Mouse (Mus musculus) frontal cortex, postnatal 36 days (tissue): ENCODE results near the gene Rassf5.

ENCODE experiments used
- DNase-seq, 2 experiments: peaks; one replicate each; pipeline ENCODE4 v3.0.0; 2022; ENCODE audit warnings: low spot score in 2 of 2

Gene Rassf5

DNA sequence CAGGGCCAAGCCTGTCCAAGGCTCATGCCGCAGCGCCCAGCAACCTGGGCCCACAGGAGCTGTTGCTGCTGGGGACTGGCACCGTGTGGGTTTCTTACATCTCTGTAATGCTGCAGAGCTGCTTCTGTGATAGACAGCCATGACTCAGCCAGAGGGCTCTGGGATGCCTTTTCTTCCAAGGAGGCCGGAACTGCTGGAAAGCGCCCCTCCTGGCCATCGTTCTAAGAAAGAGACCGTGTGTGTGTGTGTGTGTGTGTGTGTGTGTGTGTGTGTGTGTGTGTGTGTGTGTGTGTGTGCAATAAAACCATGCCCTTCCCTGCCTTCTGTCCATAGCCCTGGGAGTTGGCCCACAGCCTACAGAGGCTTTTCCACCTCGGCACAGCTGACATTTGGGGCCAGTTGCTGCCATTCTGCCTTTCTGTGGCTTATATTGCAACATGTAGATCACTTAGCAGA lies 35.1 kb downstream of the Rassf5 start:
- no peak for DNase-seq

DNA sequence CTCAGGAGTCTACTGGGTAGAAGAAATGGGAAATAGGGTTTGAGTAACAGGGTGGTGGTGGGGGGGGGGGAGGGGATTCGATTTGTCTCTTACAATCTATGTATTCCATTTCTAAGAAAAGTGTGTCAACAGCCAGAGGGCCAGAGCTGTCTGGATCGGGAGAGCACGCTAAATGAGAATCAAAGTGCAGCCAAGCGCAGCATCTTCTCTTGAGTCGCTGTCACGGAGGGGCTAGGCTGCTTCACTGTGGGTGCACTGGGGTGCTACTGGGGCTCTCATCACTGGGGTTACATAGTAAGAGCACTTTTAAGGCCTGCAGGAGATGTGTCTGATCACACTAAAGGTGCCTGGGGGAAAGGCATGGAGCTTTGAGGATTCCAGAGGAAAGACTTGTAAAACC lies 36.3 kb downstream of the Rassf5 start:
- no peak for DNase-seq

DNA sequence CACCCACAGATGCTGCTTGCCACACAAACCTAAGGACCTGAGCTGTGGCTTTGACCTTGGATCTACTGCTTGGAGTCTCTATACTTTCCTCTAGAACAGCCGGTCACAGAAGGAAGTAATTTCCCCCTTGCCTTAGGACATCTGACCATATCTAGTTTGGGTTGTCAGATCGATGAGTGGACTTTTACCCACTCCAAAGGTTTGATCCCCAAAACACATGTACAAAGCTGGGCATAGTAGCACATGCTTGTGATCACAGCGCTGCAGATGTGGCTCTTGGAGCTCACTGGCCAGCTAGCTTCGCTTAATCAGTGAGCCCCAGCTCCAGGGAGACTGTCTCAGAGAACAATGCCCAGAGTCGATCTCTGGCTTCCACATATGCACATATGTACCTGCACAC lies 37.0 kb downstream of the Rassf5 start:
- no peak for DNase-seq

DNA sequence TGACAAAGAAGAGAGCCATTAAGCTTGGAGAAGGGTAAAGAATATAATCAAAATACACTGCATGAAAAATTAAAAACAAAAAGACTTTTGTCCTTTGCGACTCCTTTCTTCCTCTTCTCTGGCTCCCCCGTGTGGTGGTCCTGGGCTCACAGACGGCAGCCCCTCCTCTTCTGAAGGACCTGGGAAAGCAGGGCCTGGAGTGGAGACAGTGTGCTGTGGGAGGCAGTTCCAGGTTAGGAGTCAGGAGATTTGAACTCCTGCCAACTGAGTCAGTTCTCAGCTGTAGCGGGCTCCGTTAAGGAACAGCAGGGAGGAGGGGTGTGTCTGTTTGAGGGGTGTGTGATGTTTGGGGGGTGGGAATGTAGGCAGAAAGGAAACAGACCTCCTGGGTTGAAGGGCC lies 37.5 kb downstream of the Rassf5 start:
- DNase-seq: no peak

DNA sequence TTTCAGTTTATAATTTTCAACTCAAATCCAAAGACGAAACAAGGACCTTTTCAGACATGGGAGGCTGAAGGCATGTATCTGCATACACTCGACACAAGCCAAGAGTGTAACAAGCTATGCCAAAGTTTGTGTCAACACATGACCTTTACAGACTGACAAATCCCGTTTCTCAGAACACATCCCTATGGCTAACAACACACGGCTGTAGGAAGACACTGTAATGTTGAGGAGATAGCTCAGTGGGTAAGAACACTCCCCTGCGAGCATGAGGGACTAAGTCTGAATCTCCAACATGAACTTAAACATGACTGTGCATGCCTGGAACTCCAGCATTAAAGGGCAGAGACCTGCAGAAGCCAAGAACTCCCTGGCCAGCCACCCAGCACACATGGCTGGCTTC lies 38.7 kb downstream of the Rassf5 start:
- DNase-seq: no peak

DNA sequence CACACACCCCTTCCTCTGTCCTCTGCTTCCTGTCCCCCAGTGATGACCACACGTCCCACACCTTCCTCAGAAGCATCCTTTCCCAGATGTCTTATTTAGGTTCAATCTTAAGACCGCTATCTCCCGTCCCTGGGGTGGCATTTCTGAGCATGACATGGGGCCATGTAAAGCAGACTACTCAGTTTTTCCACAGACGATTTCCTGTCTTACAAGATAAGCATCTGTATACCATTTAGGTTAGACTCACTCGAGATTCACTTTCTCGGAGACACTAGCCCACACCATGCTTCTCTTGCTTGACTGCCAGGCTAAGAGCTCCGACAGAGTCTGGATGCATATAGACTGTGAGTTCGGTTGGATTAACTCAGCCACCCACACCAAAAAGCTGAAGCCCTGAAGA lies 40.6 kb downstream of the Rassf5 start:
- no peak for DNase-seq

DNA sequence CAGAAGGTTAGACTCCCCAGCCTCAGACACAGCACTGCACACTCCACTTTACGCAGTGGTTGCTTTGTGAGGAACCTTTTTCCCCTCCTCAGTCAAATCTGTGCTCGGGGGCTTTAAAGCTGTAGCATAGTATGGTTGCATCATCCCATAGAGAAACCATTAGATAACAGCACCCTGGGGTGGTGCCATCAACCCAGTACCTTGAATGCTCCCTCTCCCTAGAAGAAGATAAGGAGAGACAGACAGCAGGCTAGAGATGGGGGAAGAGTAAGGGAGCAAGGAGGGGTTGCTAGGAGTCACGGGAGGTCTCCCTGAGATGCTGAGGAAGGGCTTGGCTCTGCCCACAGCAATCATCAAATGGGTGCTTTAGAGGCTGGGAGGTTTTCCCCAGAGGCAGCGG lies 43.7 kb downstream of the Rassf5 start:
- DNase-seq: no peak

DNA sequence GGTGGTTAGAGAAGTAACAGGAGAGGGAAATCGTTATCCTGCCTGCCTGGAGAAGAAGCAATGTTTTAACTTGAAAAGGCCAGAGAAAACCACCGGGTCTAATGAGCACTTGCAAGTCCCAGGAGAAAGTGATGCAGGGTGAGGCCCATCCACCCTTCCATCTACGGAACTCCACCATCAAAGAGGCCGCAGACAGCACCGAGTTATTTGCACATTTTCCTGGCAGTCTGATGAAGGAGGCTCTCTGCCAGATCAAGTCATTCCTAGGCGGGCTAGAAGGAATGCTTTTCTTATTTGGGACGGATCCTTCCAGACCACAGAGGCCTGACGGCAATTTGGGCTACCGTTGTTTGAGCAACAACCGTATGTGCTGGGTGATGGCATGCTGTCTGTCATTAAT lies 44.5 kb downstream of the Rassf5 start:
- DNase-seq: no peak

DNA sequence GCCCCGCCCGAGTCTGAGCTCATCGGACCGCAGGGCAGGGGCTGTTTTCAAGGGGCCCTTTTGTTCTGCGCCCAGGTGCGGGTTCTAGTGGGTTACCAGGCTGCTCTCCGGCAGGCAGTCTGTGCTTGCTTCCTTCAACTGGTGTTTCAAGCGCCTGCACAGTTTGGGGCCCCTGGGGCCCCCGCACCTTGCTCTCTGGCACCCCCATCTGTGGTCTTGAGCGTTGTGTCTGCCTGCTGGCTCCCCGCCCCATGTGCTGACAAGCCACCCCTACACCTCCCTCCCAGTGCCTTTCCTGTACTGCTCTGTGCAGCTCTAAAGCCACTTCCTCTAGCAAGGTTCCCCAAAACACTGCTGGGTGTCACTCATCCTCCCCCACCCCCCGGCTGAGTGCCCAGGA lies 45.1 kb downstream of the Rassf5 start:
- no peak for DNase-seq

DNA sequence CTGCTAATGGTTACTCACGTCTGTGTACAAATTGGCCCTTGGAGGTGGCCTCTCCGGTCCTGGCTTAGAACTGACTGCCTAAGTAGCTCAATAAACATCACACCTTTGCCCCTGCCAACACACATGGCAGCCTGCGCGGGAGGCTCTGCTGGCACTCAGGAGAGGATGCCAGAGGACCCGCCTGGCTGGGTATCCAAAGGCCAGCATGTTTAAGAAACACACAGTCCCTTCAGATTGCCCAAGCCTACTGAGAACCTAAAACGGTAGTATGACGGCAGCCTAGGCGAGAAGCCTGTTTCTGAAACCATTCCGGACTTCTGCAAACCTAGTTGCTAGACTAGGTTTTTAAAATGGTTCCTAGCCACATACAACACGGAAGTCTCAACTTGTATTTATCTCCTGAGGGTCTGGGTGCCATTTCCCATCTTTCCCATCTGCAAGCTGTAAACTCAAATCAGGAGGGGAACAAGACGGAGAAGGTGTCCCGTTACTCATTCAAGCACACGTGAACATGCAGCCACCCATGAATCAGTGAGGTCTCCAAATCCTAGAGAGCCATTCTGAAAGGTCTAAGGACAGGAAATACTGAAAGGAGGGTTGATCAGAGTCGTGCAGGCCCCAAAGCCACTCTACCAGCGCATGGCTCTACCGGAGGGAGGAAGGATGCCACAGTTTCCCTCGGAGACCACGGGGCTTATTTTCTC lies 45.8 kb downstream of the Rassf5 start:
- no peak for DNase-seq

DNA sequence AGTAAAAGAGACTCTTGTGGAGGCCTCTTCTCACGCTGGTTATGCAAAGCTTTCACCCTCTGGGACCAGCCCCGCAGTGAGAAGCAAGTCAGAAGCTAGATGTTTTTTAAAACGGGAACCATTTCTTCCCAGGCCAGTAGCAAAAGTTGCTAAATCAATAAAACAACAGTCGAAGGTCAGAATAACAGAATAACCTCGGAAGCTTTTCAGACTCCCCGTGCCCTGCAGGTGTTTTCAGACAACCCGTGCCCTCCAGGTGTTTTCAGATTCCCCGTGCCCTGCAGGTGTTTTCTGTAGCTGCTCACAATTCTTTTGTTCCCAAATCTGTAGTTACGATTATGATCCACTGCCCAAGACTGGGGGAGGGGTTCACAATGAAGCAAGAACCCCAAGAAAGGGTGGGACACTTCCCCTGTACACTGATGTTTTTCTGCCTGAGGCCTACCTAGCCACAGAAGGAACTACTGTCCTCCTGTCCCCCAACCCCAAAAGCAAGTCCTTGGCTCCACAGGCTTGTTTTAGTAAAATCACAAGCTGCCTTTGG lies 46.6 kb downstream of the Rassf5 start:
- no peak for DNase-seq

DNA sequence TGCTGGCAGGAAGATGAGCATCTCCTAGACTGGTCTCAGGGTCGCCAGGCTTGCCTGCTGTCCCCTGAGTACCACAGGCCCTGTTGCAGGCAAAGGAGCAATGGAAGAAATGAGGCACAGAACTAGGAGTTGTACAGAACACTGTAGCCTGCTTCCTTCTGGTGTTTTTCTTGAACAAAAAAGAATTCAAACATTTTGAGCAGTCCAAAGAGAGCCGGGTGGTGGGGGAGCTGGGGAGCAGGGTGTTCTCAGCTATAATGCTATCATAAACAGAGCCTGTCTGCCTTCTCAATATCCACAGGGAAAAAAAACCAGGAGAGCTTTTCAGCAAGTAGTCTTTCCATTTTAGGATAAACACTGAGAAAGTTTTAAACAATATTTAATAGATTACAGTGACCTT lies 49.0 kb downstream of the Rassf5 start:
- no peak for DNase-seq

DNA sequence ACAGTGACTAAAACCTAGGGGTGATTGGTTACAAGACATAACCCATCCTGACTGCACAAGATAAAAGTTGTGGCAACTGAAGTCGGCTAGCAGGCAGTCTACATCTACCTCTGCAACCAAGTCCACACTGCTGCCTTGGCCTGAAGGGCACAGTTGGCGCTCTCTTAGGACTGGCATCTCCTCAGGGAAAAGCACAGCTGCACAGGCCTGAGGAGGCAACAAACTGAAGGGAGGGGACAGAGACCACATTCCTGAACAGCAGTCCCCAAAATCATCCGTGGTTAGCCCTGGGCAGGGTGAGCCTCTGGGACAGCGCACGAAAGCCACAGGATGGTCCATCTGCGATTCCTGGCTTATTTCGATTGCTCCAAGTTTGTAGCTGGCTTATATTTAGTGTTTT lies 49.4 kb downstream of the Rassf5 start:
- DNase-seq: no peak

DNA sequence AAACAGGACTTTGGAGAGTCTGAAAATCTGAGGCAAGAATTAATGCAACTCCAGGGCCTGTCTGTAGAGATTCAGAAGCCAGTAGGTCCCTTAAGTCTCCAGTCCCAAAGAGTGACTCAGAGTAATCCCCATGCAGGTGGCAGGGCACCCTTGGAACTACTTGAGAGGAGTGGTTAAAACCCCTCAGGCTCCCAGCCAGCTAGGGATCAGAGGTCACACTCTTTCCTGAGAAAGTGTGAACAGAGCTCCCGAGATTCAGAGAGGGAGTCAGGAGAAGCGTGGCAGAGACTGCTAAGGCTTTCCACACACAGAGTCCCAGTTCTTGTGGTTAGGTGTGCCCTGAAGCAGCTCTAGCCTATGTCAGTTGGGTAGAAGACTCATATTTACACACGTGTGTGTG lies 51.3 kb downstream of the Rassf5 start:
- DNase-seq: no peak

DNA sequence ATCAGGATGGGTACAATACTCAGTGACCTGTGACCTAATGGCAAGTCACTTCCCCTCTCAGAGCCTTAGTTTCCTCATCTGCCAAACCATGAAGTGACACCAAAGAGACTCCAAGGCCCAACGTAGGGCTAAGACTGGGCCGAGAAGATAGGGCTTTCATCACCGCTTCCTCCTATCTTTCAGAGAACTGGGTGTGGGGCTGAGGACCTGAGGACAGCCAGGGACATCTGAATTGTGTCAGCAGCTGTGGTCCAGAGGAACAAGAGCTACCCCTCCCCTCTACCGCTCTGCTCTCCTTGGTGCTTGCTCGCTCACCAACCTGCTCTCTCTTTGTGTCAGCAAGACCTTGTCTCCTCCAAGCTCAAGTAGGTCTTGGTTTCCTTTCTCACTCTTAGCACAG lies 56.4 kb downstream of the Rassf5 start:
- DNase-seq: no peak

DNA sequence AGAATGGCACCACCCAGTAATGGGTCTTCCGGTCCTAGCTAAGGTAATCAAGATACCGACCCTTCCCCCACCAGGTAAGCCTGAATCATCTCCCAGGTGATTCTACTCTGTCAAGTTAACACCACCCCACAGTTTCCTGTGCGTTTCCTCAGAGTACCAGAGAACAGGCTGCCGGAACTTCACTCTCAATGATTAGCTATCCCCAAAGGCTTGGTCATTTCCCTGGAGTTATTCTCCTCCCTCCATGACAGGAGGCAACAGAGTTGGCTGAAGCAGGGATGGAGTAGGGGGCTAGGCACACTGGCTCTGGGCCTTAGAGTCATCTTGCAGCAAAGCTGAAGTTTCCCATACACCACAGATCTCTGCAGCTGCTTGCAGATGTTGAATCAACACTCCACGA lies 57.2 kb downstream of the Rassf5 start:
- DNase-seq: no peak

DNA sequence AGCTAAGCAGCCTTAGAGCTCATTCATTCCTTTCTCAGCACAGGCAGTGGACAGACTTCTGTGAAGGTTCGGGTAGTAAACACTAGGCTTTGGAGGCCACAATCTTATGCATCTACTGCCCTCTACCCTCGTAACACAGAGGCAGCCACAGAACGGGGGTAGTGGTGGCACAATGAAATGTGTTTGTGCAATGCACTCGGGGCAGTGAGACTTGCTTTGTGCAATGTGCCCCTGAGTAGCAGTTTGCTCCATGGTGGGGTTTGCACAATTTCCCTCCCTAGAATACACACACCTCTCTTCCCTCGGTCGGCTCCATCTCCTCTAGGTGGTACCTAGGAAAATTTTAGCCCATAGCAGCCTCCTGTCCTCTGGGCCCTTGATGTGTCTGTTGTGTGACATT lies 58.1 kb downstream of the Rassf5 start:
- DNase-seq: no peak

DNA sequence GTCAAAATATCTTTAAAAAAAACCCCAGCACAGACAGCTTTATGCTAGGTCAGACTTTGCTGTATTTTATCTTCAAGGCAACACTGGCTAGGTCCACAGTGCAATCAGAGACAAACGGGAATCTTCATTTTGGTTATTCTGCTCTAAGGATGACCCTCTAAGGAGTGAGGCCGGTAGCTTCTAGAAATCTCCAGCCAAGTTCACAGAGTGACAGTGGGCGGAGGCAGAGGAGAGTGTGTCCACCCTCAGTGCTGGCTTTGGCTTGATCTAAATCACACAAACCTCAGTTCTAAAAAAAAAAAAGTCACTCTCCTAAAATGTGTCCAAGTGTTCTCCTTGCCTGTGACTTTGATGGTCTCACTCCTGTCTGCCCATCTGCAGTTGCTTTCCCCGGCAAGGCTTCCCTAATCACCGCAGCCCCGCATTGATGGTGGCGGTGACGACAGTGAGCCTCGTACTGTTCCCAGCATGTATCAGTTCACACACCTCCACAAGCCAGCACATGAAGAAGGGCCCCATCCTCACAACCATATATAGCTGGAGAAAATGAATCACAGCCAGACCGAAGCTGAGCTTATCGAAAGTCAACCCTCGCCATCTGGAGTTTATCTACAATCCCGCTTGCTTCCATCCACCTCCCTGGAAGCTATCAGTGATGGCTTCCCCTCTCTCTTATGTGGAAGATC lies 59.1 kb downstream of the Rassf5 start:
- peak; percentile 59 to 73 for DNase-seq

DNA sequence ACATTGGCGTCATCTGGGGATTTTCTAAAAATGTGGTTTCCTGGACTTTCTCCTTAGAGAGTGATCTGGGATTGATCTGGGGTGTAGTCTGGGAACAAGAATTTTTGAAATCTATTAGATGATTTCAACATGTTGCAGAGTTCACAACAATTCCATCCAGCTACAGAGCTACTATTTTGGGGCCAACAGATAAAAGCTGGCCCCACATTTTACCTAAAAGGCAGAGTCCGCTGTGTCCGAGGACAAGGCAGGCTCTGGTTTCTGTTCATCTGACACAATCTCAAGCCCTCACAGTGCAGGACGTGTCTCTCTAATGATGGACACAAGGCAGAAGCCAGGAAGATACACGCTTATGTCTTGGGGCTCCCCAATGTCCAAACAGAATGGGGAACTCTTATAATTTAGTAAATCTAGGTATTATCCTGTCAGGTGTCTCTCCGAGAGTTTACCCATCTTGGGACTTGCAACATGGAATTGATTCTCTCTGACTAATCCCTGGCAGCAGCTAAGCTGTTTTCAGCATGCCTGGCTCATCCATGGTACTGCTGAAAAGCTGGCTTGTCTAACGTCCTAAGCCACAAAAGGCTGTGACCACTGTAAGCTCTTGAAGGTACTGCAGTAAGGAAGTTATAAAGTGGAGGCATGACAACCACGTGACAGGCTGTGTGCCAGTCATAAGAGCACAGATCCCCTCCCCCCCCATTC lies 60.0 kb downstream of the Rassf5 start:
- DNase-seq: no peak

DNA sequence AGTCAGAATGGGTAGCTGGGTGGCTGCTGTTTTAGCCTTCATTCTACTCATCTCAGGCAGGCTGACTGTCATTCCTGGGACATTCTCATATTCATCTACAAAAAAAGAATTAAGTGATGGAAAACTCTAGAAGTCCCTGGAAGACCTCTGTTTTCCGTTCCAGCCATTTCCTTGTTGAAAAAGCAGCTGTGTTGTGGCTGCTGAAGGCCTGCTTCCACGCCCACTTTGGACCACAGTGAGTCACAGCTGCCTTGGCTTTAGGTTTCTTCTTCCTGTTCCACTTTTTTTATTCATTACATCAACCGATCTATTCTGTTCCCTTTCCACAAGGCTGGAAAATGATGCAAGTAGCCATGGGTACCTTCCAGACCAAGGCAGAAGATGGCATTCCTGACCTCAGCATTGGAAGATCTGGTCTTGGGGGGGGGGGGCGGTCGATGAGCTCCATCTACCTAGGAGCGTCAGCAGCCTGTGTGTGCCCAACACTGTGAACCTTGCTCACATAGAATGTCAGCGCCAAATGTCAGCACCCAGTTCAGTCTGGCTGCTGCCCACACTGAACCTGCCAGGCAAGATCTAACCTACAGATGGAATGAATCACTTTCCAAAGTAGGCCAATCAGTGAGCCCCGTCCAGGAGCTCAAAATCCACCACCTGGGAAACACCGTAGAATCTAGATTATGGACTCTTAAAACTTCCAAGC lies 60.7 kb downstream of the Rassf5 start:
- no peak for DNase-seq

DNA sequence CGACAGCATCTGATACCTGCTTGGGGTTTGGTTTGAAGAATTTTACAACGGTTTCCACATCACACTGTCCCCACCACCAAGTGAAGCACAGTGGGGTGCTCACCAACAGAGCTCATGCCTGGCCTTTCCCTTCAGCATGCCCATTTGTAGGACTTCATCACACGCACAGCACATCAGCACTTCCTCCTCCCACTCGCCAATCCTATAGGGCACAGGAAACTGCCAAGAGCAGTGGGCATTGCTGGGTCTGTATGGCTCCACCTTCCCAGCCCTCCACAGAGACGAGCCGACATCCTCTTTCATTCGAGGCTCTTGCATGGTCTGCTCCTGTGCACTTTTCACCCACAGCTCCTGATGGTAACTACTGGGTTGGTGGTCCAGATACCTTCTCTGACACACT lies 61.9 kb downstream of the Rassf5 start:
- DNase-seq: no peak
